Mouse (Mus musculus): ENCODE results near the gene Atg16l2.

Gene Atg16l2

GRCm38 (mm10) chr7:101301881-101302456 is at the start of gene Atg16l2:
Gene Atg16l2, minus strand, starts transcription at chr7:101302251.
- peak; percentile 98 for DNase-seq (ENCODE audit: low read depth, low spot score)

GRCm38 (mm10) chr7:101349861-101350260 is 47.8 kb upstream of the Atg16l2 start:
- DNase-seq (ENCODE audit: low read depth, low spot score) = no peak

- DNase-seq (ENCODE audit: low read depth, low spot score) = peak; percentile 37
Observed at GRCm38 (mm10) chr7:101348312-101348711, 46.3 kb upstream of the Atg16l2 start.

- peak; percentile 78 for DNase-seq (ENCODE audit: low read depth, low spot score)
Observed at GRCm38 (mm10) chr7:101347767-101348270, 45.8 kb upstream of the Atg16l2 start, which contains the start of gene Arap1. Gene Arap1, plus strand, starts transcription at chr7:101348067.

GRCm38 (mm10) chr7:101346991-101347390 is 44.9 kb upstream of the Atg16l2 start:
- no peak for DNase-seq (ENCODE audit: low read depth, low spot score)

GRCm38 (mm10) chr7:101344892-101345291 is 42.8 kb upstream of the Atg16l2 start:
- DNase-seq (ENCODE audit: low read depth, low spot score) = no peak

GRCm38 (mm10) chr7:101343135-101343534 is 41.1 kb upstream of the Atg16l2 start:
- no peak for DNase-seq (ENCODE audit: low read depth, low spot score)

- DNase-seq (ENCODE audit: low read depth, low spot score) = peak; percentile 34
Observed at GRCm38 (mm10) chr7:101341405-101341804, 39.4 kb upstream of the Atg16l2 start.

- DNase-seq (ENCODE audit: low read depth, low spot score) = no peak
Observed at GRCm38 (mm10) chr7:101337401-101337800, 35.4 kb upstream of the Atg16l2 start.

GRCm38 (mm10) chr7:101336686-101337085 is 34.6 kb upstream of the Atg16l2 start:
- no peak for DNase-seq (ENCODE audit: low read depth, low spot score)

- no peak for DNase-seq (ENCODE audit: low read depth, low spot score)
Observed at GRCm38 (mm10) chr7:101335228-101335627, 33.2 kb upstream of the Atg16l2 start.

GRCm38 (mm10) chr7:101332045-101332831 is 30.2 kb upstream of the Atg16l2 start:
- DNase-seq (ENCODE audit: low read depth, low spot score) = no peak

GRCm38 (mm10) chr7:101330841-101331173 is 28.8 kb upstream of the Atg16l2 start:
- no peak for DNase-seq (ENCODE audit: low read depth, low spot score)

GRCm38 (mm10) chr7:101330074-101330840 is 28.2 kb upstream of the Atg16l2 start:
- DNase-seq (ENCODE audit: low read depth, low spot score) = no peak

GRCm38 (mm10) chr7:101329606-101330005 is 27.6 kb upstream of the Atg16l2 start:
- DNase-seq (ENCODE audit: low read depth, low spot score) = no peak

- DNase-seq (ENCODE audit: low read depth, low spot score) = no peak
Observed at GRCm38 (mm10) chr7:101328621-101329158, 26.6 kb upstream of the Atg16l2 start.

- no peak for DNase-seq (ENCODE audit: low read depth, low spot score)
Observed at GRCm38 (mm10) chr7:101327786-101328185, 25.7 kb upstream of the Atg16l2 start.

- no peak for DNase-seq (ENCODE audit: low read depth, low spot score)
Observed at GRCm38 (mm10) chr7:101327263-101327662, 25.2 kb upstream of the Atg16l2 start.

GRCm38 (mm10) chr7:101326006-101326405 is 24.0 kb upstream of the Atg16l2 start:
- DNase-seq (ENCODE audit: low read depth, low spot score) = no peak

GRCm38 (mm10) chr7:101324142-101324962 is 22.3 kb upstream of the Atg16l2 start:
- DNase-seq (ENCODE audit: low read depth, low spot score) = no peak

- DNase-seq (ENCODE audit: low read depth, low spot score) = no peak
Observed at GRCm38 (mm10) chr7:101323141-101323594, 21.1 kb upstream of the Atg16l2 start.

Data from CD4-positive, CD25-positive, alpha-beta regulatory T cell, adult 2 months (primary cell).